Mouse (Mus musculus): ENCODE measurements at regions not wholly inside any gene's neighbourhood (a gene's known extent, or its start where the extent isn't known, plus 50 kb on each side); places are given as distances from the start of the nearest gene placed in this dataset.

DNA sequence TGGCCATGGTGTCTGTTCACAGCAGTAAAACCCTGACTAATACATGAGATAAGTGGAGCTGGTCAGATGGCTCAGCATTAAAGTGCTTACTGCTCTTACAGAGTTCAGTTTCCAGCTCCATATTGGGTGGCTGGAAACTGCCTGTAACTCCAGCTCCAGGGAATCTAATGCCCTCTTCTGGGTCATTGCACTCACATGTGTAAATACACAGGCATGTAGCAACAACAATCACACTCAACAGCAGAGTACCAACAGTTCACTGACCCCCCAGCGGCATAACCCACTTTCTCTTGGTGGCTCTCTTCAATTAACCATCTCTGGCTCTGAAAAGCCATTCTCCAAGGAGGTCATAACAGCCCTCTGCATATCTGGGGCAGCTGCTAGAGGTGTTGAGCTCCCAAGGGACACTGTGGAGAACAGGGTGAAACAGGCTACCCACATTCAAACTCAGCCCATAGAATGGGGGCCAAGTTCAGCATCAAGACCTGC is 65.0 kb upstream of the Cldn5 start:
- ATAC-seq (ENCODE audit: low FRiP score) (no peak), DNase-seq (ENCODE audit: low spot score, missing footprints) (no peak)
- WGBS, result 76% methylated on average over 1 of the region's 1 CpGs
- H3K4me2 ChIP-seq, result no peak overlapping the region
- H3K27ac ChIP-seq (ENCODE audit: low read depth, low read length), result no peak overlapping the region
- H3K4me1 ChIP-seq (ENCODE audit: control insufficient read depth, insufficient read depth, low read length), result no peaks in the 10 kb centered on the region
- H3K9ac ChIP-seq (ENCODE audit: low read length), result no peak overlapping the region
- H3K4me3 ChIP-seq (ENCODE audit: low read depth, low read length), result no peak overlapping the region
- H3K27me3 ChIP-seq (ENCODE audit: control insufficient read depth, insufficient read depth, low read length), result no peaks in the 10 kb centered on the region
- H3K9me3 ChIP-seq (ENCODE audit: control insufficient read depth, low read length), result no peaks in the 10 kb centered on the region
- H3K36me3 ChIP-seq (ENCODE audit: control insufficient read depth, insufficient read depth, low read length), result no peaks in the 10 kb centered on the region

DNA sequence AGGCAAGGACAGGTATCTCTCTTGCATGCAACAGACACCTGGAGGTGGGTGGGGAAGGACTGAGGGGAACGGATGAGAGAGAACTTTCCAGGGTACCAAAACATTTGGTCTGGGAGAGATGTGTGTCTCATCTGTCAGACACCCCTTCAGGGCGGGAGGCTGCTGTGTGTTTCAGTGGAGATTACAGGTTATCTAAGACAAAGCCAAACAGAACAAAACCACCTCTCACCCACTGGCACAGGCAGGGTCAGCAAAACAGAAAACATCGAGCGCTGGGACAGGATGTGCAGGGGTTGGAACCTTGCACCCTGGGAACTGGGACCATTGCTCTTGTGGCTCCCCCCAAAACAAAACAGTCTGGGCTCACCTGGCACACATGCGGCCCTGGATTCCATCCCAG is 63.6 kb upstream of the Cldn5 start:
- no peak overlapping the region for H3K4me3 ChIP-seq (ENCODE audit: low read depth, low read length)
- H3K9me3 ChIP-seq (ENCODE audit: control insufficient read depth, low read length), result no peaks in the 10 kb centered on the region
- no peaks in the 10 kb centered on the region for H3K27me3 ChIP-seq (ENCODE audit: control insufficient read depth, insufficient read depth, low read length)
- no peak overlapping the region for H3K4me2 ChIP-seq
- ATAC-seq (ENCODE audit: low FRiP score), result no peak
- no peak overlapping the region for H3K9ac ChIP-seq (ENCODE audit: low read length)
- no peak overlapping the region for H3K27ac ChIP-seq (ENCODE audit: low read depth, low read length)
- DNase-seq (ENCODE audit: low spot score, missing footprints), result no peak
- no peaks in the 10 kb centered on the region for H3K36me3 ChIP-seq (ENCODE audit: control insufficient read depth, insufficient read depth, low read length)
- no peaks in the 10 kb centered on the region for H3K4me1 ChIP-seq (ENCODE audit: control insufficient read depth, insufficient read depth, low read length)
- WGBS, result 74% methylated on average over 5 of the region's 5 CpGs

DNA sequence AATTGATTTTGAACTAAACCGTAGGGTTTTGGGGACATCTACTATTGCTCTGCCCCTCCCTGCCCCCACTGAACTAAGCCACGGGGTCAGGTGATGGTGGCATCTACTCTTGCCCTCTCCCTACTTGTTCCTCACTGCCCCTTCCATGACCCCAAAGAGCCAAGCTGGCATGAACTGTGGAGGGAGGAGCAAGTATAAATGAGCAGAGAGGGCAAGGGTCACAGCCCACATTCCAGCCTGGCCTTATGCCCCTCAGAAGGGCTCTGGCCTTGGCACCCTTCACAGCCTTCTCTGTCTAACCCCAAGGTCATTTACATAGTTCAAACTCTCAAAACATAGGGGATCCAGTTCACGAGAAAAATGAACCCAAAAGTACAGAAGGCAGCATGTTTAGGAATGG is 61.3 kb upstream of the Cldn5 start:
- 75% methylated on average over 3 of the region's 3 CpGs for WGBS
- no peaks in the 10 kb centered on the region for H3K27me3 ChIP-seq (ENCODE audit: control insufficient read depth, insufficient read depth, low read length)

GRCm38 (mm10) chr16:18718040-18718439 is 58.6 kb upstream of the Cldn5 start:
- Histone ChIP-seq H3K4me1 (ENCODE audit: control insufficient read depth, insufficient read depth, low read length) (no peaks in the 10 kb centered on the region), H3K27me3 (ENCODE audit: control insufficient read depth, insufficient read depth, low read length) (no peaks in the 10 kb centered on the region), H3K27ac (ENCODE audit: low read depth, low read length) (no peak overlapping the region), H3K4me2 (no peak overlapping the region), H3K9me3 (ENCODE audit: control insufficient read depth, low read length) (no peaks in the 10 kb centered on the region), H3K9ac (ENCODE audit: low read length) (no peak overlapping the region), H3K36me3 (ENCODE audit: control insufficient read depth, insufficient read depth, low read length) (no peaks in the 10 kb centered on the region), H3K4me3 (ENCODE audit: low read depth, low read length) (no peak overlapping the region)
- WGBS, result 77% methylated on average over 2 of the region's 2 CpGs
- ATAC-seq (ENCODE audit: low FRiP score) (no peak), DNase-seq (ENCODE audit: low spot score, missing footprints) (no peak)

More for the DNA sequence above, 61.3 kb upstream of the Cldn5 start:
- Histone ChIP-seq H3K36me3 (ENCODE audit: control insufficient read depth, insufficient read depth, low read length) (no peaks in the 10 kb centered on the region), H3K4me1 (ENCODE audit: control insufficient read depth, insufficient read depth, low read length) (no peaks in the 10 kb centered on the region), H3K9ac (ENCODE audit: low read length) (no peak overlapping the region), H3K27ac (ENCODE audit: low read depth, low read length) (no peak overlapping the region), H3K9me3 (ENCODE audit: control insufficient read depth, low read length) (no peaks in the 10 kb centered on the region), H3K4me2 (no peak overlapping the region), H3K4me3 (ENCODE audit: low read depth, low read length) (no peak overlapping the region)
- ATAC-seq (ENCODE audit: low FRiP score) (no peak), DNase-seq (ENCODE audit: low spot score, missing footprints) (no peak)

DNA sequence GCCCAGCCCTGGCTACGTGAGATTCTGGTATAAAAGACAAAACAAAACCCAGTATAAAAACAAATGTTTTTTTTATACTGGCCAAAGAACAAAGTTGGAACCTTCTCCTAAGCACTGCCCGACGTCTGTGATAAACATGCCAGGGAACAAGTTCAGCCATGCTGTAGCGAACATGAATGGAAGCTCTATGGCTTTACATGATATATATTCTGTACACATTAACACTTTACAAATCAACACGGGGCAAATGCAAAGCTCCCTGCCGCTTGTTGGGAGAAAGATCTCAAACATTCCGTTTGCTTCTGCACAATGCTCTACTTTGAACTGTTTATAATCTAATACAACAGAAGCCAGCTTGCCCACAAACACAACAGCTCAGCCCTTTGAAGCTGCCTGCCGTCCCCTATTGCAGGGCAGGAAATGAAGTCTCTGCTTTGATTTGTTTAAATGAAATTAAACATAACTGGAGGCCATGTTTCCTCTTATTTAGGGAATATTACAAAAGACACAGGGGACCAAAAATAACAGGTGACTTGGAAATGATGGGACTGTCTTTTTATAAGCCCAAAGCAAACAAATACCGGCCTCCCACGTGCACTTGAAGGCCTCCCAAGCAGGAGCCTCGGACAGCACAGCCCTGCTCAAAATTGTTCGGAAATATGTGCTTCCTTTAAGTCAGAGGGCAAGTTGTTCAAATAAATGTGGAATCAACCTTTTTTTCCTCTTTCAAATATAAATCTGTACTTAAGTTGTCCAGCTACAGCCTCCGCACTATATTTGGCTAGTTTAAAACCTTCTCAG is 56.0 kb upstream of the Cldn5 start:
- Histone ChIP-seq H3K27me3 (ENCODE audit: control insufficient read depth, insufficient read depth, low read length) (no peaks in the 10 kb centered on the region), H3K4me1 (ENCODE audit: control insufficient read depth, insufficient read depth, low read length) (no peaks in the 10 kb centered on the region), H3K9ac (ENCODE audit: low read length) (no peak overlapping the region), H3K36me3 (ENCODE audit: control insufficient read depth, insufficient read depth, low read length) (no peaks in the 10 kb centered on the region), H3K27ac (ENCODE audit: low read depth, low read length) (no peak overlapping the region), H3K4me3 (ENCODE audit: low read depth, low read length) (no peak overlapping the region), H3K4me2 (no peak overlapping the region), H3K9me3 (ENCODE audit: control insufficient read depth, low read length) (no peaks in the 10 kb centered on the region)
- DNase-seq (ENCODE audit: low spot score, missing footprints) (peak; percentile 62), ATAC-seq (ENCODE audit: low FRiP score) (no peak)
- 67% methylated on average over 13 of the region's 13 CpGs for WGBS

DNA sequence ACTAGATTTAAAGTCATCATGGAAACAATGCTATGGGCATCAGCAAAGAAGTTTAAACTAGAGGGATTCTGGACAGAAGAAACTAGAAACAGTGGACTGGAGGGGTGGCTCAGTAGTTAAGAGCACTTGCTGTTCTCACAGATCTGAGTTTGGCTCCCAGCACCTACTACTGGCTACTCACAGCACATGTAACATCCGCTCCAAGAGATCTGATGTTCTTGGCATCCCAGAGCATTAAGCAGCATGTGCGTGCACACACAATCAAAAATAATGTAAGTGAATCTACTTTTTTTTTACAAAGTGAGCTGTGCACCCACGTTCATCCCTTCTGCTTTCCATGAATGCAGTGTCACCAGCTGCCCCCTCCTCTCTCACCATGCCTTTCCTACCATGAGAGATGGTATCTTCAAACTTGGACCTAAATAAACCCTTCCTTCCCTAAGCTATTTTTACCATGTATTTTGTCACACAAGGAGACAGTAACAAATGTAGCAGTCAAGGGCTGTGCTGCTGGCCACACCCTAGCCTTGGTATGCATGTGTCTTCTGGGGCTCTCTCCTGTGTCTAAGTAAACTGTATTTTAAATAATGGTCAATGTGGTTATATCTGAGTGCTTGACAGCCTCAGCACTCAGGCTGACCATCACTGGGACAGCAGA is 53.3 kb upstream of the Cldn5 start:
- Histone ChIP-seq H3K27ac (ENCODE audit: low read depth, low read length) (no peak overlapping the region), H3K9me3 (ENCODE audit: control insufficient read depth, low read length) (no peaks in the 10 kb centered on the region), H3K4me3 (ENCODE audit: low read depth, low read length) (no peak overlapping the region), H3K36me3 (ENCODE audit: control insufficient read depth, insufficient read depth, low read length) (no peaks in the 10 kb centered on the region), H3K27me3 (ENCODE audit: control insufficient read depth, insufficient read depth, low read length) (no peaks in the 10 kb centered on the region), H3K4me1 (ENCODE audit: control insufficient read depth, insufficient read depth, low read length) (no peaks in the 10 kb centered on the region), H3K9ac (ENCODE audit: low read length) (no peak overlapping the region), H3K4me2 (no peak overlapping the region)
- 86% methylated on average over 3 of the region's 3 CpGs for WGBS
- no peak for ATAC-seq (ENCODE audit: low FRiP score)
- DNase-seq (ENCODE audit: low spot score, missing footprints), result no peak

DNA sequence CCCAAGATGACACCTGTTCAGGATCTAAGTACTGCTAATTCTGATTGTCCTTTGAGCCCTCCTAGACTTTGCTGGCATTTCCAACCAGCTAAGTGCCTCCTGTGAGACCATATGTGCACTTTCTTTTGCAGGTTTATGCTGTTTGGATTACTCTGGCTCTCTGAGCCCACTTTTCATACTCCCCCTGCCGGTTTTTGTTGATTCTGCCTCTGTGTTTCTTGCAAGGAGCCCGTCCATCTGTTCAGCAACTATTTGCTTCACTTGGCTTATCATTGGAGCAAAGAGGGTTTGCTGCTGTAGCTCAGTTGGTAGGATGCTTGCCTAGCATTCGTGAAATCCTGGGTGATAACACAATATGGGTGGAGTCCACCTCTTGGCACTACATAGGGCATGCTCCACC is 52.8 kb upstream of the Cldn5 start:
- Histone ChIP-seq H3K36me3 (ENCODE audit: control insufficient read depth, insufficient read depth, low read length) (no peaks in the 10 kb centered on the region), H3K4me1 (ENCODE audit: control insufficient read depth, insufficient read depth, low read length) (no peaks in the 10 kb centered on the region), H3K27ac (ENCODE audit: low read depth, low read length) (no peak overlapping the region), H3K27me3 (ENCODE audit: control insufficient read depth, insufficient read depth, low read length) (no peaks in the 10 kb centered on the region), H3K9ac (ENCODE audit: low read length) (no peak overlapping the region), H3K4me2 (no peak overlapping the region), H3K9me3 (ENCODE audit: control insufficient read depth, low read length) (no peaks in the 10 kb centered on the region), H3K4me3 (ENCODE audit: low read depth, low read length) (no peak overlapping the region)
- WGBS, result 38% methylated on average over 3 of the region's 3 CpGs
- no peak for ATAC-seq (ENCODE audit: low FRiP score)
- no peak for DNase-seq (ENCODE audit: low spot score, missing footprints)

GRCm38 (mm10) chr16:18724706-18725105 is 51.9 kb upstream of the Cldn5 start:
- Histone ChIP-seq H3K4me3 (ENCODE audit: low read depth, low read length) (no peak overlapping the region), H3K27ac (ENCODE audit: low read depth, low read length) (no peak overlapping the region), H3K9me3 (ENCODE audit: control insufficient read depth, low read length) (no peaks in the 10 kb centered on the region), H3K4me1 (ENCODE audit: control insufficient read depth, insufficient read depth, low read length) (no peaks in the 10 kb centered on the region), H3K36me3 (ENCODE audit: control insufficient read depth, insufficient read depth, low read length) (no peaks in the 10 kb centered on the region), H3K27me3 (ENCODE audit: control insufficient read depth, insufficient read depth, low read length) (no peaks in the 10 kb centered on the region), H3K4me2 (no peak overlapping the region), H3K9ac (ENCODE audit: low read length) (no peak overlapping the region)
- no peak for DNase-seq (ENCODE audit: low spot score, missing footprints)
- ATAC-seq (ENCODE audit: low FRiP score), result no peak
- WGBS, result 31% methylated on average over 6 of the region's 6 CpGs
